Mouse (Mus musculus) fat pad, adult 2 months (tissue): ENCODE measurements around the gene Celf5.

Experiments used
- DNase-seq: peaks from one replicate; pipeline ENCODE4 v3.0.0-alpha.2; 2011; ENCODE audit warnings: low read depth, low spot score; ENCODE audit errors: extremely low read depth

Gene Celf5

DNA sequence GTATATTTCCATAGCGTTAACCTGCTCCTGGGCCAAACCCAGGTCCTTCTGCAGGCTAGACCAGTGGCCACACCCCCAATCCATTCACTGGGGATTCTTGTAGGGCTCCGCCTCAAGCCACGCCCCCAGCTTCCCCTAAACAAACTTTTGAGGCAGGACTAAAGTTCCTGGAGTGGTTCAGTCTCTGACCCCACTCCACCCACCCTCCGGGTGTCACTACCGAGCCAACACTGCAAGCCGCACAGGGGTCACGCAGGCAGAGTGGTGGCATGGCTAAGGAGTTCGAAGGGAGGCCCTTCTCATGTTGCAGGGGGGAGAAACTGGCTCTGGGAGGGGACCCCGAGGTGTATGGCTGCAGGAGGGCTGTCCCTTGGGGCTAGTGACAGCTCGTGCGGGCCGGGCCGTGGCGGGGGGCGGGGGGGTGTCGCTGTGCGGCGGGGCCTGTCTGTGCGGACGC, 52.9 kb downstream of the Celf5 start:
- DNase-seq: no peak

DNA sequence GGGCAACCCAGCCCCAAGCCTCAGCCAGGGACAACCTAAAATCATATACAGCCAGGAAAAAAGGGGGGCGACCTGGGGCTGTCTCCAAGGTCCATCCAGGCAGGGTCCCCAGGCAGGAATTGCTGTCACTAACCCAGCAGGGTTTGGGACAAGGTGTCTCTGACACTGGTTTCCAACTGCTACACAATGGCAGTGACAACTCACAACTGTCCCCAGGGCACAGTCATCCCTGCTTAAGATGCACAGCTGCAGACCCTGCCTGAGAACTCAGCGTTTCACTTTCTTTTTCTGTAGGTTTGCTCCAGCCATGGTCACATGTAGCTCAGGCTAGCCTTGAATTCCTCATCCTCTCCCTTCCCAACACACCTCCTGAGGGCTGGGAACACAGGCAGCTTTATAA, 53.4 kb downstream of the Celf5 start:
- no peak for DNase-seq

DNA sequence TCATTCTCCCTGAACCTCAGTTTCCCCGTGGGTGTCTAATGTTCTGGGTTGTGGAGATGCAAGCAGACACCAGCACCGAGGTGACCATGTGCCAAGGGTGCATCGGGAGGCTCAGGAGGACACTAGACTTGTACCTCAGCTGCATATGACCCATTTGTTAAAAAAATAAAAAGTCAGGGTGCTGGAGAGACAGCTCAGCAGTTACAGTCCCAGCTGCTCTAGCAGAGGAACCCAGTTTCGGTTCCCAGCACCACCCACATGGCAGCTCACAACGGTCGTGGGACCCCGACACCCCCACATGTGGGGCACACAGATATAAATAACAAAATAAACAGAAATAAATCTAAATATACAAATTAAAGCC, 54.0 kb downstream of the Celf5 start:
- DNase-seq: no peak

DNA sequence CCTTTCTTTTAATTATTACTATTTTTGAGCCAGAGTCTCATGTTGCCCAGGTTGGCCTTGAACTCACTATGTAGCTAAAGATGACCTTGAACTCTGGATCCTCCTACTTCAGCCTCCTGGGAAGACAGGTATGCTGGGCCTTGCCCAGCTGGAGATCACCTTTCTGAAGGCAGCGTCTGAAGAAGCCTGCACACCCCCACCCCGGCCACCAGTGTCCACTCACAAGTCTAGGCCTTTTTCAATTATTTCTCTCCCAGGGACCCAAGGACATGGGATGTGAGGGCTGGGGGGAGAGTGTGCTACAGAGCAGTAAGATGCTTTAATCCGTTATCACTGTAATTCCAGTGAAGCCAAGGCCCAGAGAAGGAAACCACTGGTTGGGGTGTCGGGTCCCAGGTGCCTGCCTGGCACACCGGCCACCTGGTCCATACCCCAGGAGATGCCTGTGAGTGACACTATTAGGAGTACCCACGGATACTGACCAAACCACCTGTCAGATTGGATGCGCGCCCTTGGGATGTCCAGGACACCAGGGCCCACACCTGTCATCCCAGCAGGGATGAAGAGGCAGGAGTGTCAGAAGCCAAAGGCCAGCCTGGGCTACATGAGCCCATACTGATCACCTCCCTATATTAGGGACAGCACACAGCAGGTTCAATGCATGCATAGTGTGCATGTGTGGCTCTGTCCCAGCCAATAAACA, 54.6 kb downstream of the Celf5 start:
- DNase-seq: no peak

DNA sequence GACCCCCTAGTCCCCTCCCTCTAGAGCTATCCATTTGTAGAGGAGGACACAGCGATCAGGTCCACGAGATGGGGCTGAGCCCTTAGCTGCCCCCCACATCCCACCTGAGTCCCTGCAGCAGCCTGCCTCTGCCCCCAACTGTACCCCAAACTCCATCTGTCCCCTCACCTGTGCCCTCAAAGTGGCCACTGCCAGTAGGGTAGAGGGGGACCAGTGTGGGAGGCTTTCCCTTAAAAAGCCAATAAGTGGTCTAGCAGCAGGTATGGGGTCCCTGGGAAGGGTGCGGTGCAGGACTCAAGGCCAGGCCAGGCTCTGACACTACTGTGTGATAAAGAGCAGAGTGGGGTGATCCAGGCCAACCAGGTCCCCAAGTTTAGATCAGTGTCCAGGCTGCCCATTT, 55.2 kb downstream of the Celf5 start:
- no peak for DNase-seq

DNA sequence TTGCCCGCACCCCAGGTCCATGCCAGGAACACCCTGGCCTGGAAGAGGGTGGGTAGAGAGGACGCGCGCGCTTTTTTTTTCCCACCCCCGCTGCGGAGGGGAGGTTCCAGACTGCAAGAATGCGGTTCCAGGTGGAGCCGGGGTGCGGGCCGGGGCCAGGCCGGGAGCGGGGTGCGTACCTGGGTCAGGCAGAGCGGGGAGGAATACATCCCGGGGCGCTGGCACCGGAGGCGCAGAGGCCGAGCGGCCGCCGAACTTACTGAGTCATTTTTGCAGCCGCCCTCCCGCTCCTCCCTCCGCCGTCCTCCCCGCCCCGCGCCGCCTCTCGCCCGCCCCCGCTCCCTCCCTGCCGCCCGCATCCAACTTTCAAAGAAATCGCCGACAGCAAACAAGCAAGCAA, 55.6 kb downstream of the Celf5 start:
- no peak for DNase-seq

DNA sequence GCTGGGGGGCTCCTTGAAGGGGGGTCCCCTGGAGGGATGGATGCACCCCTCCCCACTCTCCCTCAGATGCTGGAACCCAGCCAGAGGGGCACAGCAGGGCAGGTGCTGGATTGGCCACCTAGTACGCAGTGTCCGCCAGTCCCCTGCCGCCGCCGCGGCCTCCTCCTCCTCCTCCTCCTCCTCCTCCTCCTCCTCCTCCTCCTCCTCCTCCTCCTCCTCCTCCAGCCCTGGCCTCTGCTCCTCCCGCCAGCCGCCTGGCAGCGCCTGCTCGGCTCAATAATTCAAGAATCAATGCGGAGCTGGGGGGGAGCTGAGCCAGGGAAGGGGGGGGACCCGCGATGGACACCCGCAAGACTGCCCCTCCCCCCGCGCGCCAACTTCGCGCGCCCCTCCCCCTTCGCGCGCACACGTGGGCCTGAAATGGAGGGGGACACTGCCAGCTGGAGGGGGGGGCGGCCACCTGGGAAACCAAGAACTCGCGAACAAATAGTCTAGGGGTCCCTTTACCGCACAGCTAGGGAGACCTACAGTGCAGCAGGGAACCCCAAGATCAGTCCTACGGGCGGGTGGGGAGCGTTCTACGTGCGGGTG, 56.3 kb downstream of the Celf5 start:
- no peak for DNase-seq

DNA sequence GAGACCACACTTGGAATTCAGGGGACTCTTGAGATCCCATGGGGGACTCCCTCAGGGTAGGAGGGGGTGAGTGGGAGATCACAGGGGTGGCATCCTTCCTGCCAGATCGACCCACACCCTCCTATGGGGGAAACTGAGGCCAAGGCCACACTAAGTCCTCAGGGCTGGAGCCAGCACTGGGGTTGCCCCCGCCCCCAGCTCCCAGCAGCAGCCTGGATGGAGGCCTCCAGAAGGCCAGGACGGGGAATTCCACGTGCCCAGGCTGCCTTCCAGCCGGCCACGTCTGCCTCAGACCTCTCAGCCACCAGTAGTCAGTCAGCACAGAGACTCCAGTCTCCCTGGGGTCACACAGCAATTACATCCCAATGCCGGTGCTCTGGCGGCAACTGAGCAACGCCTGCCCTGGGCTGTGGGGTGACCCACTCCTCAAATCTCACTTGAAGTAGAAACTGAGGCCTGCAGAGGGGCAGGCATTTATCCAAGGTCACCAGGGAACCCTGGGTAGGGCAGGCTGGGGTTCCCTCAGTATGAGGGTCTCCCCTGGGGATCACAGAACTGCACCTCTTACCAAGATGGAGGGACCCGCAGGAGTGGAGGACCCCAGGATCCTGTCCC, 57.2 kb downstream of the Celf5 start:
- no peak for DNase-seq

DNA sequence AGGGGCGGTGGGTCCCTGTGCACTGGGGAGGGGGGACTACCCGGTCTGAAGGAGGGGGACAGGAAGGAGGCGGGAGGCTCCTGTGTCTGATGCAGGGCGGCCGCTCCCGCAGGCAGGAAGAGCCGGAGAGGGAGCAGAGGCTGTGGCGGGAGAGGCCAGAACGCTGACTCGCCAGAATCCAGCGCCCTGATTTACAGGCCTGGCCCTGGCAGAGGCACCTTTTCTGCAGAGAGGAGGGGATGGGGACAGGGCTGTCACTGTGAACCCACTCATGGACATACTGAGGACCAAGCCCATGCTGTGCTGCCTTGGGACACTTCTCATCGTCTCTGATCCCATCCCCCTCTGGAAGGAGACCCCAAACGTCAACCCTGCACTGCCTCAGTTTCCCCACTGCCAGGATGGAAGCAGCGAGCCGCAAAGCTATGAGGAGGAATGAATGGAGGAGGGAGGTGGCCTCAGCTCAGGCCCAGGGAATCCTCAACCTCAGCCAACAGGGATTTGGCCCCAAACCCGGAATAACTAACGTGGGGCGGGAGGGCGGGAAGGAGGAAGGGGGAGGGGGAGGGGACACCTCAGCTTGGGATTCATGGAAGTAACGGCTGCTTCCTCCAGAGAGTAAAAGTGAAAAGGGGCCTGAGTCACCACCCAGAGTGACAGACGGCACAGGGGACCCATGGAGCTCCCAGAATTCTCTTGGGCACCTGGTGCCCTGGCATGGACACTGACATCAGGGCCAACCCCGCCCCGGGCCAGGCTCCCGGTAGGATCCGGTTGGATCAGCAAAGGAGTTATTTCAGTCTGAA, 58.1 kb downstream of the Celf5 start:
- DNase-seq: no peak

DNA sequence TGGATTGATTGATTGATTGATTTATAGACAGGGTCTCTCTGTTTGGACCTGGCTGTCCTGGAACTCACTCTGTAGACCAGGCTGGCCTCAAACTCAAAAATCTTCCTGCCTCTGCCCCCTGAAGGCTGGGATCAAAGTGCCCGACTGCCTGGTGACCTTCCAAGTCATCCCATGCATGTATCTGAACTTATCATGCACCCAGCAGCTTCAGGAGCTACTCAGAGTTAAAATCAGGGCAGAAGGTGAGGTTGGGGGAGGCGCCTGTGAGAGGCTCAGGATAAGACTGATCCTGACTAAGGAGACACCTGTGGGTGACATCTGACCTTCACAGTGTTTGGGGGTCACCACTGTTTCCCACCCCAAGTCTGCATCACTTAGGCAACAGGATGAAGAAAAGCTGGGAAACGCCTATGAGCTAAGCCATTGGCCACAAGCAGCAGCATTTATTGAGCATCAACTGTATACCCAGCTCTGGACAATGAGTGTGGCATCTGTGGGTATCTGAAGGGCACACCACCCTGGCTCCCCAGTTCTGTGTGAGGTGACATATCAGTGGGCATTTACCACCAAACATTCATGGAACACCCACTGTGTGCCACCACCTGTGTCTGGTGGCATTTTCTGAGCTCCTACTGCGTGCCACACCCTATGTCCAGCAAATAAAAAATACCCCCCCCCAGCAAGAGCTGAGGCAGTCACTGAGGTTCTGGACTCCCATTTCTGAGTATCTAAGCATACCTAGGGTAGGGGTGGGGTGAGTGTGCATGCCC, 58.8 kb downstream of the Celf5 start:
- no peak for DNase-seq

DNA sequence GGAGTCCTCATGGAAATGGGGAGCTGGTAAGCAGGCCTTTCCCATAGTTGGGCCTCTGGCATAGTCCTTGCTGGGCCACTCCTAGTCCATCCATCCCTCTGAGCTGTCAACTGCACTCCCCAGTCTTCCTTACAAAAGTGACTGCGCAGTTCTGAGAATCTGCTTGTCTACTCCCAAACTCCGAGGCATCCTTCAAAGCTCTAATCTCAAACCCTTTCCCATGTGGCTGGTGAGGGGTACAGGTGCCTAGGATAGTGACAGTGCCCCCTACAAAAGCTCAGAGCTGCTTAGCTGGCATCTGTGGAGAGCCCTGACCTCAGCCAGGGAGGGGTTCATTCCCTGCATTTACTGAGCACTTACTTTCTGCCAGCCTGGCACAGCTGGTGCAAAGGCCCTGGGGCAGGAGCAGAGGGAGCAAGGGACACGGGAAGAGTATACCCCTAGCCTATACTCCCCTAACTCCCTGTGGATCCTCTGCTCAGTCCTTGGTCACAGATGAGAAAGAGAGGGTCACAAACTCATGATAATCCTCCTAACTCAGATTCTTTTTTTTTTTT, 59.8 kb downstream of the Celf5 start:
- no peak for DNase-seq

DNA sequence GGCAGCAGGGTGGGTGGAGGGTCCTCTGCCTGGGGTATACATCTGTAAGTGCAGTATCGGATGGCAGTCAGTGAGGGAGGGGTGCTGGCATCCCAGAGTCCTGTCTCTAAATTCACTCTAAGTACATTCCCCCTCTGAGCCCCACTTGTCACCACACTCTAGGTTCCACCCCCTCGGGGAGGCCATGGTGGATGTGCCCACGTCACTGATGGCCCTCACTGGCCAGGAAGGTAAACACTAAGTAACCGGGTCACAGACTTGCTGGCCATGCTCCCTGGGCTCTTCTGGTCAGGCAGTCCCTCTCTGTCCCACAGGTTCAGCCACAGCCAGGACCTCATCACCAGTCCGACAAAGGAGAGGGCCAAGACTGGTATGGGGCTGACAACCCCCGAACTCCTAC, 60.3 kb downstream of the Celf5 start:
- DNase-seq: no peak

DNA sequence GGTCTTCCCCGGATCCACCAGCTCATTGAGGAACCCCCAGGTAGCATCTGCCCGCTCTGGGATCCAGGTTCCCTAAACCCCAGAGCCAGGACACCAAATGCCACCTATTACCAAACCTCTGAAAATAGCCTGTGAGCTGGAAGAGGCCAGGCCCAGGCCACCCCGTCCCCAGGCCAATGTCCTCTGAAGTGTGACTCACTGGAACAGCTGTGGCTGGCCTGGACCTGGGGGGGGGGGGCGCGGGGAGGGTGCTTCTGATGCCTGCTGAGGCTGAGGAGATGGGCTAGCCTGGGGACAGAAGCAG, 60.8 kb downstream of the Celf5 start:
- DNase-seq: no peak

DNA sequence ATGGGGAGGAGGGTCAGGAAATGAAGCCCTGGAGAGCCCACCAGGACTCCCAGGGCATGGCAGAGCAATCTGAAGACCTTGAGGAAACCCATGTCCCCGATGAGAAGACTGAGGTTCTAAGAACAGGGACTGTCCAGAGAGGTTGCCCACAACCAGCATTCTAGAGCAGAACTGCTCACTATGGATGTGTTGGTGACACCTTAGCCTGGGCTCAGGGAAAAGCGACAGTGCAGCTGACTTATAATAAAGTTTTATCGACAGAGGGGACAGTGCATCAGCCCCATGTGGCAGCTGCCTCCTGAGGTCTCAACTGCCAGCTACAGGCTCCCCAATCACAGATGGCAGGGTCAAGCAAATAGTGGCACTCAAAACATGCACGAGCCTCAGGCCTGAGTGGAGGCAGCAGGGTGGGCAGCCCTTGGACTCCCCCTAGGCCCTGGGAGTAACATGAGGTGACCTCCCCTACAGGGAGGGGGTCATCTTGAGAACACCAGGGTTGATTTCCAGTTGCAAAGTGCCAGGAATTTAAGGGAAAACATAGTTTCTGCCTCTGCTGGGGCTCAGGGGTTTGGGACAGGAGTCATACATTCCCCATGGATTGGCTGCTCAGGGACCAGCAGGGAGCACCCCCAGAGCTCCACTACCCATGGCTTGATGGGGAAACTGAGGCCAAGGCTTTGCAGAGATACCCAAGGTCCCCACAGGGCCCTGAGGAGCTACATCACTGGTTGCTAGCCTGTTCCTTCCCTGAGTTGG, 61.3 kb downstream of the Celf5 start:
- DNase-seq: no peak

DNA sequence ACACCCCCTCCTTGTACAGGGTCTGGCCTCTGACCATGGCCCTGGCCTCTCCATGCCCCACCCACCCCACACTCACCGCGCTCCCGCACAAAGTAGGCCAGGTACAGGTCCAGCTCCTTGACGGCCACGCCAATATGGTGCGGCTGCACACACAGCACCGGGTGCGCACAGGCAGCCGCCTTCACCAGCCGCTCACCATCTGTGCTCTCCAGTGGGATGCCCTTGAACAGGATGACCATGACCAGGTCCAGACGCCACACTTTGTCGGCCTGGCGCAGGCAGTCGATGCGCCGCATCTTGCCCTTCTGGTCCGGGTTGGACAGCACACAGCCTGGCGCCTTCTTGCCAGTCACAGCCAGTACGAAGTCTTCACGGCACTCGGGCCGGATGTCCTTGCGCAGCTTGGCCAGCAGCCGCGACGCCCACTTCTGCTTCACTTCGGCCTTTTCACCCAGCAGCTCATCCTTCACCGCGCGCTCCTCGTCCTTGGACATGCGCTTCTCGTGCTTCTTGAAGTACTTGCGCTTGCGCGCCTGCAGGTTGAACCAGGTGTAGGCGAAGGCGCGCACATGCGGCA, 62.2 kb downstream of the Celf5 start:
- no peak for DNase-seq

DNA sequence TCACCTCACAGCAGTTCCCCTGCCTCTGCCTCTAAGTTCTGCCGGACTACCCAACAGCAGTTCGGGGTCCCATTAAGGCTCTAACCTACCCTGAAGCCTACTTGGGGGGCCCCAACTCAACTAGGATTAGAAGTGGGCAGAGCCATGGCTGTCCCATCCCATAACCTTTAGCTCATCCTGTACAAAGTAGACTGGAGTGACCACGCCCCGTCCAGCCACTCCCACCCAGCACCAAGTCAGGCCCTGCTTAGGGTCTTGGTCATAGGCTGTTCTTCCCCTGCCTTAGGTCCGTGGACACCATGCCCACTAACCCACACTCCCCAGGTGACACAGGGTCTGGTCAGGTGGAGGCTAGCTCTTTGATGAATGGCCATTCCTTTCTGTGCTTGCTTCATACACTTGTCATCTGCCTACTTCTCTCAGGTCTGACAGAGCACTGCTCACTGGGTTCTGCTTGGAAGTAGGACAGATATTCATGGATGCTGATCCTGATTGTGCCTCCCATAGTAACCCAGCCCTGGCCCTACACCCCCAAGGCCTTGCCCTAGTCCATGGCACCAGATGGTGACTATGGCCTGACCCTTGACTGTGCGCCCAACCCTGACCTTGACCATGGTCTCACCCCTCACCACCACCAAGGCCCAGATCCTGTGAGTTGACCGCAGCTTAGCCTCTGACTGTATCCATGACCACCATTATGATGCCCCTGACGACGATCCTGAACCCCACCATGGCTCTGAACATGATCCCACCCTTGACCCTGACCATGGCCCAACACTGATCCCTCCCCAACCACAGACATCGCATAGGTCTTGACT, 63.2 kb downstream of the Celf5 start:
- no peak for DNase-seq

DNA sequence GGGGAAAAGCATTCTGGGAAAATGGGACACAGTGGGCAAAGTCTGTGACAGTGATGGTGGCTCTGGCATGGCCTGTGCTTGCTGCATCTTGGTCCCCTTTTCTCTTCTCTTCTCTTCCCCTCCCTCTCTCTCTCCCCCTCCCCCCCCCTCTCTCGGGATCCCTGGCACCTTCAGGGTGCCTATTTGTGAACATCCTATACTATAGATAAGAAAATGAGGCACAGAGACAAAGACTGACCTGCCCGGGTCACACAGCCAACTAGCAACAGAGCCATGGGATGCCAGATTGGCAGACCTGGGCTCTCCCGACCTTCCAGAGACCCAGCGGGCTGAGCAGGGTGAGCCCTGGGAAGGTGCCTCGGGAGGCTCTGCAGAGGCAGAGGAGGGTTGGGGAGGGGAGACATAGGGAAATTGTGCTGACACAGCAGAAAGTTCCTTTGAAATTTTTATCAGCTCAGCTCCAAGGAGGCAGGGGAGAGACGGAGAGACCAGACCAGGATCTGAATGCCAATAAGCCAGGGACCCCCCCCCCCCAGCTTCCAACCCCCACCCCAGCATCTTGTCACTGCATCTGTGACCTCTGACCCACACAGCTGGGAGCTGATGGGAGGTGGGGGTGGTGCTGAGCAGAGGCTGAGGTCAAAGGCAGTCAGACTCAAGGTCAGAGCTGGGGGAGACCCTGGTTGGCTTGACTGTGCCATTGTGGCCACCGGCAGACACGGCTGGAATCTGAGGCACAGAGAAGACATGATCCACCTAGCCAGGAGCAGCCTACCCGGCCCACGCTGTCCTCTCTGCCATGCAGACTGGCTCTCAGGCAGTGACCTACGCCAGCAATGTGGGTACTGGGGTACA, 64.1 kb downstream of the Celf5 start:
- no peak for DNase-seq
